Mouse (Mus musculus): ENCODE data around the gene Gtf3c2.

The Gtf3c2 gene

GRCm38 (mm10) chr5:31149781-31150180, 30.2 kb downstream of the Gtf3c2 start:
- in situ Hi-C loops (cut with MboI): no loop called here

- in situ Hi-C loops (cut with MboI): no loop called here
These were observed 40.9 kb downstream of the Gtf3c2 start for GRCm38 (mm10) chr5:31138968-31139425.

- in situ Hi-C loops (cut with MboI): no loop called here
These were observed 41.5 kb downstream of the Gtf3c2 start, which contains the start of gene Ucn for GRCm38 (mm10) chr5:31138241-31138967. TSS of gene Ucn (minus strand) at chr5:31138829.

- in situ Hi-C loops (cut with MboI): no loop called here
These were observed 42.3 kb downstream of the Gtf3c2 start for GRCm38 (mm10) chr5:31137658-31138057.

- in situ Hi-C loops (cut with MboI): no loop called here
These were observed 43.1 kb downstream of the Gtf3c2 start for GRCm38 (mm10) chr5:31136730-31137424.

- in situ Hi-C loops (cut with MboI): no loop called here
These were observed 53.9 kb downstream of the Gtf3c2 start for GRCm38 (mm10) chr5:31126050-31126449.

- in situ Hi-C loops (cut with MboI): no loop called here
These were observed 56.5 kb downstream of the Gtf3c2 start for GRCm38 (mm10) chr5:31123481-31123880.

GRCm38 (mm10) chr5:31121111-31121510, 58.8 kb downstream of the Gtf3c2 start:
- in situ Hi-C loops (cut with MboI): no loop called here

- in situ Hi-C loops (cut with MboI): no loop called here
These were observed 63.0 kb downstream of the Gtf3c2 start for GRCm38 (mm10) chr5:31116912-31117311.

GRCm38 (mm10) chr5:31116354-31116753, 63.6 kb downstream of the Gtf3c2 start, which contains the start of gene Trim54:
TSS of gene Trim54 (plus strand) at chr5:31116712.
- in situ Hi-C loops (cut with MboI): no loop called here

- in situ Hi-C loops (cut with MboI): no loop called here
These were observed 69.2 kb downstream of the Gtf3c2 start for GRCm38 (mm10) chr5:31110781-31111180.

GRCm38 (mm10) chr5:31108000-31108490, 71.9 kb downstream of the Gtf3c2 start, which contains the start of gene Slc30a3:
TSS of gene Slc30a3 (minus strand) at chr5:31108237.
- in situ Hi-C loops (cut with MboI): no loop called here

Data from mature B cell (primary cell).